Mouse (Mus musculus): Measurements from ENCODE around the gene Sbk1. TPM values are rescaled to one million over a fixed set of nuclear protein-coding genes. Genes with fewer than 3 reads are reported as not detected.
"Not testable (repeated sequence)": the region's sequence is repeated elsewhere in the genome, so short reads cannot be mapped to it uniquely, and the experiment has no call there.

The Sbk1 gene
- polyA plus RNA-seq, 1 experiment from 2014 or later: 276 TPM

- H3K36me3 ChIP-seq: peaks cover 95% of the 10 kb centered on the region
- H3K27me3 ChIP-seq: no peaks in the 10 kb centered on the region
- H3K9ac ChIP-seq (replicated peaks): no peak overlapping the region
- H3K4me1 ChIP-seq: peaks cover 70% of the 10 kb centered on the region
- WGBS: 87% methylated on average over 16 of the region's 16 CpGs
- H3K4me3 ChIP-seq: no peak overlapping the region
- H3K9me3 ChIP-seq: no peaks in the 10 kb centered on the region
- H3K27ac ChIP-seq (replicated peaks): no peak overlapping the region
- ATAC-seq (ENCODE audit: low FRiP score, low read depth): no peak
- H3K4me2 ChIP-seq (replicated peaks): no peak overlapping the region
These were observed 9.7 kb downstream of the Sbk1 start for GRCm38 (mm10) chr7:126281876-126282682.

DNA sequence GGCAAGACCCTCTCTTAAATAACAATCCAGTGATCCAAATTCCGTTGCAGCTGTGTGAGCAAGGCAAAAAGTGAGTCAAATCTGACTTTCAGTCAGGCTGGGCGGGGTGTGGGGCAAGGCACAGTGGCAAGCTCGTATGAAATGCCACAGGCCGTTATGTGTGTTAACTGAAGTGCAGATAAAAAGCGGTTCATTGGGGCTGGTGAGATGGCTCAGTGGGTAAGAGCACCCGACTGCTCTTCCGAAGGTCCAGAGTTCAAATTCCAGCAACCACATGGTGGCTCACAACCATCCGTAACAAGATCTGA lies 10.2 kb downstream of the Sbk1 start:
- not testable (repeated sequence) for H3K27me3 ChIP-seq; H3K9ac ChIP-seq (replicated peaks); H3K27ac ChIP-seq (replicated peaks); H3K4me3 ChIP-seq; ATAC-seq (ENCODE audit: low FRiP score, low read depth); H3K9me3 ChIP-seq; H3K4me2 ChIP-seq (replicated peaks)
- WGBS: 88% methylated on average over 8 of the region's 8 CpGs
- peaks cover 91% of the 10 kb centered on the region for H3K36me3 ChIP-seq
- H3K4me1 ChIP-seq: peaks cover 70% of the 10 kb centered on the region

GRCm38 (mm10) chr7:126284021-126284420 lies 11.6 kb downstream of the Sbk1 start:
- Histone ChIP-seq H3K4me2 (replicated peaks) (no peak overlapping the region), H3K36me3 (peaks cover 92% of the 10 kb centered on the region), H3K27ac (replicated peaks) (no peak overlapping the region), H3K9ac (replicated peaks) (no peak overlapping the region), H3K9me3 (no peaks in the 10 kb centered on the region), H3K4me1 (peaks cover 69% of the 10 kb centered on the region), H3K27me3 (no peaks in the 10 kb centered on the region), H3K4me3 (no peak overlapping the region)
- 94% methylated on average over 5 of the region's 5 CpGs for WGBS
- ATAC-seq (ENCODE audit: low FRiP score, low read depth): no peak

DNA sequence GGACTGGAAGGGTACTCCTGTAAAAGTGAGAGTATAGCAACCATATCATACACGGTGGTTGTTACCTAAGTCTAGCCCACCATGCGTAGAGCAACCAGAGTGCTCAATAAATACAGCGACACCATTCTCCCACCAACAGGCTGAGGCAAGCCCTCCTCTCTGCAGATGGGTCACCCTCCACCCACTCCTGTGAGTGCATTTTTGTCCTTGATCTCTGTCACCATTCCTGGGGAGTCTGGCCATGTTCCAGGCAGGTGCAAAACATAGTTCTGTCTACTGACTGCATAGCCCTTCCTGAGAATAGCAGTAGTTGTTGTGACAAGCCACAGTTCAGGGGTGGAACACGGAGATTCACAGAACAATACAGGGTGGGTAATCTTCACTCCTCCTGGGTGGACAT lies 12.0 kb downstream of the Sbk1 start:
- Histone ChIP-seq H3K4me1 (peaks cover 67% of the 10 kb centered on the region), H3K4me3 (no peak overlapping the region), H3K36me3 (peaks cover 90% of the 10 kb centered on the region), H3K27ac (replicated peaks) (no peak overlapping the region), H3K9me3 (no peaks in the 10 kb centered on the region), H3K27me3 (no peaks in the 10 kb centered on the region), H3K4me2 (replicated peaks) (no peak overlapping the region), H3K9ac (replicated peaks) (no peak overlapping the region)
- no peak for ATAC-seq (ENCODE audit: low FRiP score, low read depth)
- WGBS: 90% methylated on average over 4 of the region's 4 CpGs

DNA sequence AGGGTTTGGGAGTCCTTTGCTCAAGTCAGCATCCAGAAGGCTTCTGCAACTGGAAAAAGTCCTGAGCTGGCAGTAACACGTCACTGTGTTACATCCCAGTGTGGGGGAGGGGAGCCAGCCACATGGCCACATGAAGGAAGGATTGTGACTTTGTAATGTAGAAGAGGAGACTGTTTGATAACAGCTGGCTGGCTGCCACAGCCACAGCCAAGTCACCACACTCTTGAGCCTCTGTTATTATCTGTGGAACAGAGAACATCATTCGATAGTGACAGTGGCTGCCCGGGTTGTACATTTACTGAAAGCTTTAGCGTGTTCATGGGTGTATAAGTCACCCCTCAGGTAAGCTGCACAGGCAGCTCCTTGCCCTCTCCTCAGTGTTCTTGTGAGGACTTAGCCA lies 12.4 kb downstream of the Sbk1 start:
- Histone ChIP-seq H3K9me3 (no peaks in the 10 kb centered on the region), H3K9ac (replicated peaks) (no peak overlapping the region), H3K27me3 (no peaks in the 10 kb centered on the region), H3K27ac (replicated peaks) (no peak overlapping the region), H3K36me3 (peaks cover 90% of the 10 kb centered on the region), H3K4me3 (no peak overlapping the region), H3K4me1 (peaks cover 63% of the 10 kb centered on the region), H3K4me2 (replicated peaks) (no peak overlapping the region)
- WGBS: 82% methylated on average over 4 of the region's 4 CpGs
- ATAC-seq (ENCODE audit: low FRiP score, low read depth): no peak

DNA sequence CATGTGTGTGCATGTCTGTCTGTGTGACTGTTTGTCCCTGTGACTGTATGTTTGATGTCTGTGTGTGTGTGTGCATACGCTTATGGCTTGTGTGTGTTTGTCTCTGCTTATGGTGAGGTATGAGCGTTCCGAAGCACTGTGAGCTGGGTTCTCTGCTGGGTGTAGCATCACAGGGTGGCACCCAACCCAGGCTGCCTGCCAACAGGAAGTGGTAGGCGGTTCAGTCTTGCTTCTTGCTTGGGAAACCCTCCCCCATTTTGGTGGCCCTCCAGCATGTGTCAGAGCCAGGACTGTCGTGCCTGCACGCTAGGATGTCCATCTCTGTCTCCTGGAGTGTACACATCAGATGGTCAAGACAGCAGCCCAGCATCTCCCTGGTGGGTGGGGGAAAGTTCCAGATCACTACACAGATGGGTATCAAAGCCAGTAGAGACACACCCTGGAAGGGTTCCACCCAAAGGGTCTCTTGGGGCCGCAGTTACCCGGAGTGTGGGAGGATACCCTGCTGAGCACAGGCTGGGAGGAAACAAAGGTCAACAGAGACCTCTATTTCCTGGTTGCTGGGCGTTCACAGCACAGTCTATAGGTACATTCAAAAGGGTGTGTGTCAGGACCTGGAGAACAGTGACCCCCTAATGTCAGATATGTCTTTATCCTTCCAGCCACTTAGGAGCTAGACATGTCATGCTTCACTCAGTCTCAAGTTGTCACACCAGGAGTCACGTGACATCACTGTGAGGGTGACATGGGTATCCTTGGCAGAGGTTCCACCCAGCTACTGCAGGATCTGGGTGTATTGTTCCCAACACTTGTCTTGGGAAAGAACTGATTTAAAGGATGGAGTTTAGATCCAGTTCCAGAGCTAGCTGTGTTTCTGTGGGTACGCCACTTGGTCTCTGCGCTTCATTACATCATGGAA lies 13.1 kb downstream of the Sbk1 start:
- Histone ChIP-seq H3K4me2 (replicated peaks) (no peak overlapping the region), H3K27ac (replicated peaks) (no peak overlapping the region), H3K9me3 (no peaks in the 10 kb centered on the region), H3K4me3 (no peak overlapping the region), H3K27me3 (no peaks in the 10 kb centered on the region), H3K9ac (replicated peaks) (no peak overlapping the region), H3K4me1 (peaks cover 56% of the 10 kb centered on the region), H3K36me3 (peaks cover 90% of the 10 kb centered on the region)
- 87% methylated on average over 12 of the region's 12 CpGs for WGBS
- no peak for ATAC-seq (ENCODE audit: low FRiP score, low read depth)

GRCm38 (mm10) chr7:126286311-126286710 lies 13.9 kb downstream of the Sbk1 start:
- no peaks in the 10 kb centered on the region for H3K9me3 ChIP-seq
- 86% methylated on average over 2 of the region's 2 CpGs for WGBS
- no peak for ATAC-seq (ENCODE audit: low FRiP score, low read depth)
- H3K4me1 ChIP-seq: peaks cover 54% of the 10 kb centered on the region
- no peak overlapping the region for H3K4me3 ChIP-seq
- peaks cover 90% of the 10 kb centered on the region for H3K36me3 ChIP-seq
- no peak overlapping the region for H3K9ac ChIP-seq (replicated peaks)
- H3K27ac ChIP-seq (replicated peaks): no peak overlapping the region
- no peak overlapping the region for H3K4me2 ChIP-seq (replicated peaks)
- H3K27me3 ChIP-seq: no peaks in the 10 kb centered on the region

GRCm38 (mm10) chr7:126287493-126288103 lies 15.2 kb downstream of the Sbk1 start:
- Histone ChIP-seq H3K4me1 (peaks cover 54% of the 10 kb centered on the region), H3K36me3 (peaks cover 90% of the 10 kb centered on the region), H3K4me3 (no peak overlapping the region), H3K4me2 (replicated peaks) (no peak overlapping the region), H3K9ac (replicated peaks) (no peak overlapping the region), H3K27me3 (no peaks in the 10 kb centered on the region), H3K9me3 (no peaks in the 10 kb centered on the region), H3K27ac (replicated peaks) (peak overlapping the region; percentile 32; the same call in 1 of the 2 replicates)
- no peak for ATAC-seq (ENCODE audit: low FRiP score, low read depth)
- WGBS: 70% methylated on average over 10 of the region's 10 CpGs

DNA sequence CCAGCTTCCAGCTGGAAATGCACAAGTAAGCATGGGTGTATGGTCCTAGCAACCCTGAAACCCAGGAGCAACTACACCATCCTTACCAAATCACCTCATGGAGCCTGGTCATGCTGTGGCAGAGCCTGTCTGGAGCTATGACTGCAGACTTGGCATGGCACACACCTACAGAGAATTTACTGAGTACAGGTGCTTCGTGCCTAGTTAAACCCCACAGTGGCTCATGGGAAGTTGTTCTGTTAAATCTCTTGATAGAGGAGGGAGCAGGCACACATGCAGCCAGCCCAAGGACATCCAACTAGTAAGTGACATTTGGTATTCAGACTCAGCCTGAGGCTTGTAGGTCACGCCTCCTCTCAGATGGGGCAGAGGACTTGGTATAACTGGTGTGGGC lies 15.7 kb downstream of the Sbk1 start:
- Histone ChIP-seq H3K9me3 (no peaks in the 10 kb centered on the region), H3K27me3 (no peaks in the 10 kb centered on the region), H3K4me1 (peaks cover 55% of the 10 kb centered on the region), H3K27ac (replicated peaks) (peak overlapping the region; percentile 32; the same call in 1 of the 2 replicates), H3K36me3 (peaks cover 94% of the 10 kb centered on the region), H3K4me3 (no peak overlapping the region), H3K4me2 (replicated peaks) (no peak overlapping the region), H3K9ac (replicated peaks) (no peak overlapping the region)
- ATAC-seq (ENCODE audit: low FRiP score, low read depth): no peak
- 90% methylated on average over 2 of the region's 2 CpGs for WGBS

DNA sequence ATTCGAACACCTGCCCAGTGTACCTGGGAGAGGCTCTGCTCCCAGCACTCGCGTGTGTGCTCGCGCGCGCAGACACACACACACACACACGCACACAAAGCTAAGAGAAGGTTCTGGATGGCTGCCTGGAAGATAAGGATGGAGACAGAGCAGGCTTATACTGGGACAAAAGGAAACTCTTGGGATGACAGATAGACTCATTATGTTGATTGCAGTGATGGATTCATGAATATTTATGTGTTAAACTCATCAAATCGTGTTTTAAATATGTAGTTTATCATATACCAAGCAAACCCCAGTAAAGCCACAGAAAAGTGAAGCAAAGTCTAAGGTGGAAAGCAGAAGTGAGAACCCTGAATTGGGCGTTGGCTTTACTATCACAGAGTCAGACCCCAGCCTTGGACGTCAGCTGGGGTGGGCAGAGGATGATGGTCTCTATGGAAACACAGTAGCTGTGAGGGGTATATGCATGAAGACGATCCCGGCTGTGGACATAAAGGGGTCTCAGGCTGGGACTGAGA lies 16.2 kb downstream of the Sbk1 start:
- WGBS: 74% methylated on average over 13 of the region's 13 CpGs
- Histone ChIP-seq H3K36me3 (peaks cover 94% of the 10 kb centered on the region), H3K4me1 (peaks cover 52% of the 10 kb centered on the region), H3K9ac (replicated peaks) (no peak overlapping the region), H3K4me2 (replicated peaks) (no peak overlapping the region), H3K9me3 (no peaks in the 10 kb centered on the region), H3K4me3 (no peak overlapping the region), H3K27me3 (no peaks in the 10 kb centered on the region), H3K27ac (replicated peaks) (0 out of 2 replicates have a peak overlapping the region, but pooled peaks have one; percentile 32)
- ATAC-seq (ENCODE audit: low FRiP score, low read depth): no peak

- Histone ChIP-seq H3K27me3 (no peaks in the 10 kb centered on the region), H3K4me2 (replicated peaks) (no peak overlapping the region), H3K9me3 (no peaks in the 10 kb centered on the region), H3K4me1 (peaks cover 47% of the 10 kb centered on the region), H3K36me3 (peaks cover 94% of the 10 kb centered on the region), H3K9ac (replicated peaks) (no peak overlapping the region), H3K4me3 (no peak overlapping the region), H3K27ac (replicated peaks) (no peak overlapping the region)
- no peak for ATAC-seq (ENCODE audit: low FRiP score, low read depth)
- 90% methylated on average over 7 of the region's 7 CpGs for WGBS
These were observed 17.0 kb downstream of the Sbk1 start for GRCm38 (mm10) chr7:126289371-126289770.

DNA sequence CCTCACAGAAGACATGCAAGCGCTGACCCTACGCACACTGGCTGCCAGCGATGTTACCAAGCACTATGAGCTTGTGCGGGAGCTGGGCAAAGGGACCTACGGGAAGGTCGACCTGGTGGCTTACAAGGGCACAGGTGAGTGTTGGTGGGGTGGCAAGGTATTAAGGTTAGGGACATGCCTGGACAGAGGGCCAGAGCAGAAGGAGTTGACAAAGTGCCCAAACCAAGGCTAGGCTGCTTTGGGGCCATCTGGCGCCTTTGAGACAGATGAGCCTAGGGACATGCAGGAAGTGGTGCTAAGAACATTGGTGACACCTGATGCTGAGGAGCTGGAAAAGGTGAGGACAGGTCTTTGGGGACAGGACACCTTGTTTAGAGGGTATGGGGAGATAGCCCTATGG lies 17.5 kb downstream of the Sbk1 start:
- no peaks in the 10 kb centered on the region for H3K27me3 ChIP-seq
- no peak overlapping the region for H3K4me3 ChIP-seq
- WGBS: 93% methylated on average over 7 of the region's 7 CpGs
- H3K4me2 ChIP-seq (replicated peaks): no peak overlapping the region
- H3K27ac ChIP-seq (replicated peaks): no peak overlapping the region
- no peak for ATAC-seq (ENCODE audit: low FRiP score, low read depth)
- no peaks in the 10 kb centered on the region for H3K9me3 ChIP-seq
- H3K9ac ChIP-seq (replicated peaks): no peak overlapping the region
- H3K36me3 ChIP-seq: peaks cover 94% of the 10 kb centered on the region
- H3K4me1 ChIP-seq: peaks cover 41% of the 10 kb centered on the region
